12 mouse cellular contexts compared by ENCODE assay signal in the genomic region with DNA sequence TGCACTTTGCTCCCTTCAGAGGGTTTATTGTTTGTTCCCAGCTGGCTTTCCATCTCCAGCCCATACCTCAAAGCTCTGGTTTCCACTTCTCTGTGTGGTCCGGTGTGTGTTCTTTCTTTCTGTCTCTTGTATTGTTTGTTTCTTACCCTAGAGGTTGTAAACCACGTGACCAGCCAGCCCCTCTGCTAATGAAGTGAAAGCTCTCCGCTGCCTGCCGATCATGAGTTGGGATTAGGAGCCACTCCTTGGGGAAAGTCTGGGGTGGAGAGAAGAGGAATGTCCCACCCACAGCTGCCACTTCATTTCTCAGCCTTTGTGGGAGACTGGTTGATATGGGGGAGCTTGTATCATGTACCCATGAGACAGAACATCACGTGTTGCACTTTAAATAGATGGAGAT. TPM values are rescaled to one million over a fixed set of nuclear protein-coding genes. Genes with fewer than 3 reads are reported as not detected.
DNase-seq lines count a peak whose midpoint lies in the region; ATAC-seq lines count a peak whose summit lies in the region.
"Had no signal": no experiment of that assay in that cellular context is flagged by ENCODE, and none has a peak within 500 bp of the region (broad histone marks: within the 10 kb centered on the region; RNA-seq: fewer than 3 reads in every experiment).

No protein-coding gene starts in this region.

- no peaks in the 10 kb centered on the region for H3K27me3 ChIP-seq in heart, embryonic 16.5 days (ENCODE audit: control insufficient read depth, insufficient read depth, low read length)

- peaks cover 3% of the 10 kb centered on the region; the same call in 1 of the 2 replicates for H3K36me3 ChIP-seq in heart, embryonic 16.5 days (ENCODE audit: control insufficient read depth, insufficient read depth)
- H3K36me3 ChIP-seq: embryonic facial prominence, embryonic 13.5 days had no signal

- H3K4me1 ChIP-seq in heart, embryonic 16.5 days (ENCODE audit: control insufficient read depth, insufficient read depth, low read length) = peaks cover 41% of the 10 kb centered on the region

- intact Hi-C loops in heart, postnatal 10 days (cut with DNase I) = loop anchor here (5.0 to 10.0 kb wide), 2 partner anchors 233 to 660 kb away; no protein-coding TSS in a partner anchor

- no peak for ATAC-seq in heart, embryonic 16.5 days (replicated peaks; ENCODE audit: extremely low read depth, insufficient read depth, low FRiP score)

- peak overlapping the region; percentile 55 for H3K27ac ChIP-seq in heart, embryonic 16.5 days (ENCODE audit: low read length)

- no peak overlapping the region for H3K4me3 ChIP-seq in heart, embryonic 16.5 days (ENCODE audit: low read length)
- H3K4me3 ChIP-seq: embryonic facial prominence, embryonic 13.5 days had no signal

- DNase-seq in heart, postnatal 10 days = no peak
- peak; percentile 85 for DNase-seq in R1 (ENCODE audit: low read depth, low spot score)
- peak; percentile 34 for DNase-seq in embryo, embryonic 11 days
- peak; percentile 62 for DNase-seq in retina, postnatal 1 day
- no peak for DNase-seq in right cerebral cortex, adult 18-20 months
- no peak for DNase-seq in B cell, adult 2 months
- DNase-seq in left cerebral cortex, adult 9 months (ENCODE audit: low spot score in 2 of 2) = no peak
- DNase-seq: adrenal gland, postnatal 25 days; cerebellum, adult 11-12 months; lung, embryonic 14.5 days had no signal

- 33% methylated on average over 5 of the region's 5 CpGs for WGBS in heart, embryonic 16.5 days

- no peak overlapping the region; the same call in 1 of the 2 replicates for H3K4me2 ChIP-seq in heart, embryonic 16.5 days (ENCODE audit: low read depth, low read length)
- H3K4me2 ChIP-seq: embryonic facial prominence, embryonic 13.5 days; lung, embryonic 14.5 days had no signal

- no peaks in the 10 kb centered on the region for H3K9me3 ChIP-seq in heart, embryonic 16.5 days (replicated peaks; ENCODE audit: control insufficient read depth, low read length)
- H3K9me3 ChIP-seq: embryonic facial prominence, embryonic 13.5 days had no signal

- H3K9ac ChIP-seq in heart, embryonic 16.5 days (ENCODE audit: low read length) = 0 out of 2 replicates have a peak overlapping the region, but pooled peaks have one; percentile 19
- H3K9ac ChIP-seq: embryonic facial prominence, embryonic 13.5 days; lung, embryonic 14.5 days had no signal

RNA-seq across cellular contexts. Expression of a gene that starts 57.7 kb away (rescaled TPM):
- 112 and 118 TPM in 2 replicates for polyA plus RNA-seq in heart, embryonic 16.5 days (2015; fragmentation: Nextera tagmentation; extraction: Ambion mirVana)
- total RNA-seq in heart, postnatal 10 days (2021) = 100 to 1,000 TPM; 119 to 149 TPM

Comparison
In these comparisons a context has a peak if more than half of its experiments do, and no peak if none do; other contexts are left out.
1. DNase-seq: peak in R1 (single experiment), embryo, embryonic 11 days (single experiment) and retina, postnatal 1 day (single experiment); none in heart, postnatal 10 days (0 of 2), right cerebral cortex, adult 18-20 months (single experiment), B cell, adult 2 months (0 of 2) and left cerebral cortex, adult 9 months (0 of 2).